Mouse (Mus musculus) heart, embryonic 12.5 days (tissue): Measurements from ENCODE around the gene Mbtps1. TPM values are rescaled to one million over a fixed set of nuclear protein-coding genes. Genes with fewer than 3 reads are reported as not detected.

Experiments
- ATAC-seq: fragments of 200-750 bp; cut with Nextera tagmentation; 2 replicates; pipeline ENCODE4 v1.8.0; 2017; ENCODE audit warnings: moderate TSS enrichment, moderate library complexity; ENCODE audit not compliant: insufficient number of reproducible peaks, low FRiP score
- H3K27ac ChIP-seq: fragments of 300-500 bp; sonication (generic); 2 replicates; pipeline ENCODE4 v1.5.1; 2016; ENCODE audit warnings: mild to moderate bottlenecking, moderate library complexity; ENCODE audit not compliant: poor library complexity, severe bottlenecking
- H3K27me3 ChIP-seq: fragments of 300-500 bp; sonication (generic); replicated peaks from 2 replicates; pipeline ENCODE4 v1.6.1; 2016; ENCODE audit warnings: mild to moderate bottlenecking, moderate library complexity
- H3K36me3 ChIP-seq: fragments of 300-500 bp; sonication (generic); 2 replicates; pipeline ENCODE4 v1.6.1; 2016; ENCODE audit warnings: mild to moderate bottlenecking, moderate library complexity
- H3K4me1 ChIP-seq: fragments of 300-500 bp; sonication (generic); replicated peaks from 2 replicates; pipeline ENCODE4 v1.6.1; 2016; ENCODE audit warnings: mild to moderate bottlenecking
- H3K4me2 ChIP-seq: fragments of 300-500 bp; sonication (generic); 2 replicates; pipeline ENCODE4 v1.6.1; 2016; ENCODE audit warnings: mild to moderate bottlenecking, moderate library complexity
- H3K4me3 ChIP-seq: fragments of 300-500 bp; sonication (generic); 2 replicates; pipeline ENCODE4 v1.5.1; 2016; ENCODE audit warnings: mild to moderate bottlenecking
- H3K9ac ChIP-seq: fragments of 300-500 bp; sonication (generic); 2 replicates; pipeline ENCODE4 v1.6.1; 2016; ENCODE audit warnings: mild to moderate bottlenecking, moderate library complexity
- H3K9me3 ChIP-seq: fragments of 300-500 bp; sonication (generic); replicated peaks from 2 replicates; pipeline ENCODE4 v1.6.1; 2016; ENCODE audit warnings: mild to moderate bottlenecking, moderate library complexity
- WGBS: fragments of 180-500 bp; shearing (Covaris S2); methylation state at CpG from one replicate; pipeline ENCODE4 v1.1.7; 2016; 5-methylcytosine and 5-hydroxymethylcytosine counted together
- polyA plus RNA-seq: library from polyadenylated mRNA; unstranded; fragments of >200 nt; fragmentation: Nextera tagmentation; extraction: Ambion mirVana; gene quantifications from 2 replicates; pipeline ENCODE4 v1.2.1, GENCODE M21; 2016

The Mbtps1 gene
- polyA plus RNA-seq, result 98.5 and 99.4 TPM in 2 replicates

GRCm38 (mm10) chr8:119558603-119559401 lies at the start of gene Mbtps1:
Mbtps1 (minus strand) TSS chr8:119558735.
- Histone ChIP-seq H3K4me3 (peak within 1 kb of the TSS; percentile 91), H3K9me3 (no peaks in the 10 kb centered on the region), H3K9ac (peak within 1 kb of the TSS; percentile 90), H3K27ac (peak within 1 kb of the TSS; percentile 86), H3K4me2 (peak within 1 kb of the TSS; percentile 97), H3K27me3 (no peaks in the 10 kb centered on the region), H3K36me3 (peaks cover 24% of the 10 kb centered on the region), H3K4me1 (peaks cover 20% of the 10 kb centered on the region)
- peak; percentile 99 for ATAC-seq
- WGBS, result 7% methylated on average over 63 of the region's 63 CpGs

- Histone ChIP-seq H3K9ac (no peak overlapping the region), H3K9me3 (peaks cover 12% of the 10 kb centered on the region), H3K27ac (no peak overlapping the region), H3K36me3 (peaks cover 16% of the 10 kb centered on the region), H3K4me1 (peaks cover 11% of the 10 kb centered on the region), H3K4me2 (no peak overlapping the region), H3K4me3 (no peak overlapping the region), H3K27me3 (no peaks in the 10 kb centered on the region)
- 81% methylated on average over 2 of the region's 2 CpGs for WGBS
- ATAC-seq, result no peak
These were observed 47.7 kb upstream of the Mbtps1 start for GRCm38 (mm10) chr8:119606224-119606623.

- peaks cover 28% of the 10 kb centered on the region for H3K36me3 ChIP-seq
- peak within 1 kb of the TSS; percentile 80 for H3K9ac ChIP-seq
- peak within 1 kb of the TSS; percentile 83 for H3K4me3 ChIP-seq
- H3K27me3 ChIP-seq, result no peaks in the 10 kb centered on the region
- peak; percentile 86 for ATAC-seq
- H3K4me1 ChIP-seq, result peaks cover 11% of the 10 kb centered on the region
- peaks cover 12% of the 10 kb centered on the region for H3K9me3 ChIP-seq
- WGBS, result under 1% methylated on average over 23 of the region's 23 CpGs
- peak within 1 kb of the TSS; percentile 88 for H3K4me2 ChIP-seq
- 0 out of 2 replicates have a peak within 1 kb of the TSS, but pooled peaks have one; percentile 36 for H3K27ac ChIP-seq
These were observed 46.5 kb upstream of the Mbtps1 start, which contains the start of gene Taf1c for GRCm38 (mm10) chr8:119604996-119605395. Taf1c (minus strand) TSS chr8:119605222.

- Histone ChIP-seq H3K9ac (peak overlapping the region; percentile 80), H3K4me1 (peaks cover 11% of the 10 kb centered on the region), H3K27ac (no peak overlapping the region), H3K4me3 (peak overlapping the region; percentile 83), H3K9me3 (peaks cover 8% of the 10 kb centered on the region), H3K36me3 (peaks cover 34% of the 10 kb centered on the region), H3K27me3 (no peaks in the 10 kb centered on the region), H3K4me2 (peak overlapping the region; percentile 88)
- 0 out of 2 replicates have a peak, but pooled peaks have one; percentile 17 for ATAC-seq
- 24% methylated on average over 12 of the region's 12 CpGs for WGBS
These were observed 45.9 kb upstream of the Mbtps1 start for GRCm38 (mm10) chr8:119604398-119604803.

DNA sequence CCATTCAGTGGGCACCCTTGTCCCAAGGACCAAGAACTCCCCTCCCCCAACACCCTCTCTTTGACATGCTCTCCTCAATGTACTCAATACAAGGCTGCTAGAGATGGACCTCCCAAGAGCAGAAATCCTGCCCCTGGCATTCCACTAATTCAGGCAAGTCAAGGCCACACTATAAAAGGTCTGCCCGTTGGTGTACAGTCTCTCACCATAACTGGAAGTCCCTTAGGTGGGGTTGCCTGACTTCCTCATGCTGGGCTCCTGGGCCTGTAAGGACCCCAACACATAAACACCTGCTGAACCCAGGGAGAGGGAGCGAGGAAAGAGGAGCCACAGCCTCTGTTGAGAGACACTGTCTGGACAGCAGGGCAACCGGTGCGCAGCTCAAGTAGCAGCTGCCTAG lies 45.2 kb upstream of the Mbtps1 start:
- WGBS, result 93% methylated on average over 4 of the region's 4 CpGs
- H3K9me3 ChIP-seq, result peaks cover 4% of the 10 kb centered on the region; the same call in 1 of the 2 replicates
- no peak for ATAC-seq
- peak overlapping the region; percentile 88 for H3K4me2 ChIP-seq
- H3K4me3 ChIP-seq, result no peak overlapping the region; the same call in 1 of the 2 replicates
- H3K36me3 ChIP-seq, result peaks cover 40% of the 10 kb centered on the region
- no peak overlapping the region for H3K27ac ChIP-seq
- H3K9ac ChIP-seq, result no peak overlapping the region
- H3K4me1 ChIP-seq, result peaks cover 11% of the 10 kb centered on the region
- H3K27me3 ChIP-seq, result no peaks in the 10 kb centered on the region

- no peak for ATAC-seq
- H3K4me1 ChIP-seq, result peaks cover 56% of the 10 kb centered on the region
- WGBS, result 86% methylated on average over 7 of the region's 7 CpGs
- H3K9me3 ChIP-seq, result no peaks in the 10 kb centered on the region; the same call in 1 of the 2 replicates
- peaks cover 8% of the 10 kb centered on the region; the same call in 1 of the 2 replicates for H3K27me3 ChIP-seq
- H3K36me3 ChIP-seq, result no peaks in the 10 kb centered on the region
- no peak overlapping the region for H3K9ac ChIP-seq
- H3K27ac ChIP-seq, result no peak overlapping the region
- H3K4me2 ChIP-seq, result no peak overlapping the region
- no peak overlapping the region for H3K4me3 ChIP-seq
These were observed 32.9 kb upstream of the Mbtps1 start for GRCm38 (mm10) chr8:119591456-119591855.

GRCm38 (mm10) chr8:119590348-119590747 lies 31.8 kb upstream of the Mbtps1 start:
- Histone ChIP-seq H3K4me2 (no peak overlapping the region), H3K4me3 (no peak overlapping the region), H3K27me3 (peaks cover 8% of the 10 kb centered on the region; the same call in 1 of the 2 replicates), H3K9ac (no peak overlapping the region), H3K9me3 (no peaks in the 10 kb centered on the region; the same call in 1 of the 2 replicates), H3K27ac (no peak overlapping the region), H3K4me1 (peaks cover 52% of the 10 kb centered on the region), H3K36me3 (no peaks in the 10 kb centered on the region)
- WGBS, result 50% methylated on average over 14 of the region's 14 CpGs
- no peak for ATAC-seq

DNA sequence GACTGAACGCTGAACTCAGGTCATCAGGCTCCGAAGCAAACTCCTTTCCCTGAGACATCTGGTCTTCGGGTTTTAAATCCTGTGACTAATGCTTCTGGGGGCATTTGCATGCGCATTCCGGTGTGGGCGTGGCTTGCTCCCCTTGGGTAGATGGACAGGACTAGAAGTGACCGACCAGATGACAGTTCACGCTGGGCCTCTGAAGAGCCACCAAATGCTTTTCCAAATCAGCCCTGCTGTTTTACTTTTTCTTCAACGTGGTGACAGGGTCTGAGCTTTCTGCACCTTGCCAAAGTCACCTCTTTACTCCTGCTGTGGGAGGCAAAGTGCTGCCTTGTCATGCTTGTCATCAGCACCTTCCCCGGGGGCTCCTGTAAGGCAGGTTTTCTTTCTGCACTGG lies 30.3 kb upstream of the Mbtps1 start:
- peak; percentile 74 for ATAC-seq
- Histone ChIP-seq H3K9ac (no peak overlapping the region; the same call in 1 of the 2 replicates), H3K27me3 (peaks cover 8% of the 10 kb centered on the region; the same call in 1 of the 2 replicates), H3K4me1 (peaks cover 49% of the 10 kb centered on the region), H3K9me3 (no peaks in the 10 kb centered on the region; the same call in 1 of the 2 replicates), H3K4me3 (no peak overlapping the region), H3K27ac (peak overlapping the region; percentile 86), H3K36me3 (no peaks in the 10 kb centered on the region), H3K4me2 (peak overlapping the region; percentile 37)
- WGBS, result 12% methylated on average over 10 of the region's 10 CpGs

- Histone ChIP-seq H3K9ac (no peak overlapping the region; the same call in 1 of the 2 replicates), H3K4me2 (peak overlapping the region; percentile 37), H3K36me3 (no peaks in the 10 kb centered on the region), H3K27ac (peak overlapping the region; percentile 86), H3K4me1 (peaks cover 48% of the 10 kb centered on the region), H3K9me3 (no peaks in the 10 kb centered on the region; the same call in 1 of the 2 replicates), H3K27me3 (peaks cover 8% of the 10 kb centered on the region; the same call in 1 of the 2 replicates), H3K4me3 (no peak overlapping the region)
- WGBS, result 57% methylated on average over 4 of the region's 4 CpGs
- ATAC-seq, result no peak
These were observed 29.8 kb upstream of the Mbtps1 start for GRCm38 (mm10) chr8:119588321-119588720.

DNA sequence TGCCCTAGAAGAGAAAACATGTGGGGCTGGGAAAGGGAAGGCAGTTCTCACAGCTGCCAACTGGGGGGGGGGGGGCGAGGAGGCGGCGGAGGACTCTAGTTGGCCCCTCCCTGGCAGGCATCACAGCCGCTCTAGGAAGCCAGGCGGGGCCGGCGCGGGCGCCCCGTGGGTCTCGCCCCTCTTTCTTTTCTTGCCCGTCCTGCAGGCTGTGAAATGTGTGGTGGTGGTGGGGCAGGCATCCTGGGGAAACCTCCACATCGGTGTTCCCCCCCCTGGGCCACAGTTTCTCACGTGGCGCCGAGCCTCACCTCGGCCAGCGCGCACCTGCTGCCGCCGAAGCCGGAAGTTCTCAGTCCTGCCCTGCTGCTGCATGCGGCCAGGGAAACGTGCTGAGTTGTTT lies 27.4 kb upstream of the Mbtps1 start:
- 20% methylated on average over 17 of the region's 24 CpGs for WGBS
- peak overlapping the region; percentile 68 for H3K4me2 ChIP-seq
- no peaks in the 10 kb centered on the region; the same call in 1 of the 2 replicates for H3K9me3 ChIP-seq
- no peaks in the 10 kb centered on the region for H3K36me3 ChIP-seq
- ATAC-seq, result 0 out of 2 replicates have a peak, but pooled peaks have one; percentile 37
- no peak overlapping the region for H3K27ac ChIP-seq
- H3K4me3 ChIP-seq, result peak overlapping the region; percentile 43
- H3K4me1 ChIP-seq, result peaks cover 63% of the 10 kb centered on the region
- H3K9ac ChIP-seq, result peak overlapping the region; percentile 66
- H3K27me3 ChIP-seq, result no peaks in the 10 kb centered on the region
